Comparison of ENCODE assay signal across 8 mouse cellular contexts in the genomic region with DNA sequence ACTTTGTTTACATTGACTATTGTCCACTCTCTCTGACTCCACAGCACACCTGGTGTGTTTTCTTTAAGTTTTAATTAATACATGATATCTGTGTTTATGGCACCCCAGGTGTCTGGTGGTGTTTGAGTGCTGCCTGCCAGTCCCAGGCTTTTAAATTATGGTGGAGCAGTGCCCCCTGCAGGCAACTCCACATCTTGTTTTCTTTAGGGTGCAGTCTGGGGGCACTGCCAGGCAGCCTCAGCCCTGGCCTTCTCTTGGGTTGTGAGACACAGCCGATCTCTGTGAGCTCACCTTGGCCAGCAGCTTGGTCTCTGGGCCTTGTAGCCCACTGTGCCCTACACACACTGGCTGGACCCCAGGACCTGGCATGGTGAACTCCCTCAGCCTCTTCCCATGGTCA.
DNase-seq lines count a peak whose midpoint lies in the region; ATAC-seq and TF ChIP-seq lines count a peak whose summit lies in the region.

No protein-coding gene starts in this region.

- no peak overlapping the region for H3K4me2 ChIP-seq in heart, embryonic 12.5 days

- no peak overlapping the region for H3K9ac ChIP-seq in heart, adult 2 months (ENCODE audit: low read depth, low read length)
- H3K9ac ChIP-seq in heart, embryonic 12.5 days: no peak overlapping the region

- no peak overlapping the region for H3K4me3 ChIP-seq in heart, adult 2 months
- H3K4me3 ChIP-seq in heart, embryonic 12.5 days: no peak overlapping the region
- no peak overlapping the region for H3K4me3 ChIP-seq in bone marrow macrophage, adult 2 months (ENCODE audit: insufficient read depth, low read length)
- H3K4me3 ChIP-seq in embryonic fibroblast, embryonic 13.5 days (ENCODE audit: insufficient read depth, low read length): no peak overlapping the region

- H3K36me3 ChIP-seq in heart, adult 2 months (ENCODE audit: control insufficient read depth, insufficient read depth, low read length): peaks cover 2% of the 10 kb centered on the region; the same call in 1 of the 2 replicates
- peaks cover 75% of the 10 kb centered on the region for H3K36me3 ChIP-seq in heart, embryonic 12.5 days

- 40% methylated on average over 1 of the region's 1 CpGs for WGBS in heart, adult 2 months
- WGBS in heart, embryonic 12.5 days: 24% methylated on average over 1 of the region's 1 CpGs

- no peak for TF ChIP-seq POLR2A in heart, adult 2 months (IDR thresholded peaks at IDR 0.05; ENCODE audit: insufficient read depth, low read depth, low read length)
- TF ChIP-seq POLR2A in bone marrow macrophage, adult 2 months (IDR thresholded peaks at IDR 0.05; ENCODE audit: borderline replicate concordance, low read depth, low read length): no peak
- no peak for TF ChIP-seq POLR2A in embryonic fibroblast, embryonic 13.5 days (IDR thresholded peaks at IDR 0.05; ENCODE audit: low read depth, low read length)

- ATAC-seq in heart, embryonic 12.5 days (ENCODE audit: insufficient number of reproducible peaks, low FRiP score): no peak
- ATAC-seq in hematopoietic stem cell, adult 5-6 weeks (replicated peaks in 1 of 2; ENCODE audit: insufficient read depth in 1 of 2, low FRiP score in 2 of 2, low TSS enrichment in 1 of 2, low read depth in 1 of 2, poor library complexity in 2 of 2, severe bottlenecking in 2 of 2): peak; percentile 43 to 68; a peak in 3 of 4 replicates

- H3K4me1 ChIP-seq in heart, adult 2 months (ENCODE audit: control insufficient read depth, insufficient read depth, low read length): peaks cover 13% of the 10 kb centered on the region
- H3K4me1 ChIP-seq in heart, embryonic 12.5 days (replicated peaks): peaks cover 16% of the 10 kb centered on the region
- H3K4me1 ChIP-seq in bone marrow macrophage, adult 2 months (ENCODE audit: control insufficient read depth, insufficient read depth, low read length): 0 out of 2 replicates have a peak, but pooled peaks cover 2% of the 10 kb centered on the region
- H3K4me1 ChIP-seq in embryonic fibroblast, embryonic 13.5 days (ENCODE audit: control insufficient read depth, insufficient read depth, low read length): no peaks in the 10 kb centered on the region

- no peaks in the 10 kb centered on the region for H3K27me3 ChIP-seq in heart, adult 2 months (ENCODE audit: control insufficient read depth, insufficient read depth, low read length)
- H3K27me3 ChIP-seq in heart, embryonic 12.5 days (replicated peaks): no peaks in the 10 kb centered on the region

- H3K79me2 ChIP-seq in heart, adult 2 months (replicated peaks; ENCODE audit: control insufficient read depth, insufficient read depth, low read length): no peaks in the 10 kb centered on the region

- intact Hi-C loops in heart, adult 2 months (cut with DNase I): loop anchor here (1.0 to 2.0 kb wide), 2 partner anchors 14 to 70 kb away; no protein-coding TSS in a partner anchor

- TF ChIP-seq EP300 in heart, adult 2 months (IDR thresholded peaks at IDR 0.05; ENCODE audit: insufficient read depth, low read depth, low read length): peak; percentile 62; the same call in 1 of the 2 replicates

- H3K9me3 ChIP-seq in heart, embryonic 12.5 days (replicated peaks): no peaks in the 10 kb centered on the region

- TF ChIP-seq CTCF in heart, adult 2 months (IDR thresholded peaks at IDR 0.05): peak; percentile 87
- peak; percentile 82 for TF ChIP-seq CTCF in bone marrow macrophage, adult 2 months (IDR thresholded peaks at IDR 0.05; ENCODE audit: low read depth, low read length)
- TF ChIP-seq CTCF in embryonic fibroblast, embryonic 13.5 days (IDR thresholded peaks at IDR 0.05; ENCODE audit: borderline replicate concordance, insufficient read depth, low read length): 0 out of 2 replicates have a peak, but pooled peaks have one; percentile 17

- H3K27ac ChIP-seq in heart, adult 2 months: no peak overlapping the region
- no peak overlapping the region for H3K27ac ChIP-seq in heart, embryonic 12.5 days (ENCODE audit: poor library complexity, severe bottlenecking)
- H3K27ac ChIP-seq in bone marrow macrophage, adult 2 months (ENCODE audit: insufficient read depth, low read depth, low read length): no peak overlapping the region
- no peak overlapping the region for H3K27ac ChIP-seq in embryonic fibroblast, embryonic 13.5 days (ENCODE audit: insufficient read depth, low read length)

- DNase-seq in heart, adult 2 months: peak; percentile 76 to 84
- DNase-seq in layer of hippocampus, postnatal 10 days (ENCODE audit: low spot score in 2 of 2): peak; percentile 80 to 88
- peak; percentile 70 to 83 for DNase-seq in lung, postnatal 4 days
- DNase-seq in skeletal muscle tissue, adult 2 months (ENCODE audit: low read depth, low spot score): peak; percentile 63

Comparison
In these comparisons a context has a peak if more than half of its experiments do, and no peak if none do; other contexts are left out.
1. CTCF ChIP-seq: peak in every context shown above with its lines; median percentile 87 in heart, adult 2 months; 82 in bone marrow macrophage, adult 2 months; 17 in embryonic fibroblast, embryonic 13.5 days.